Mouse (Mus musculus): Measurements from ENCODE around the gene Nr1i2.
"Not testable (repeated sequence)": the region's sequence is repeated elsewhere in the genome, so short reads cannot be mapped to it uniquely, and the experiment has no call there.

The Nr1i2 gene

DNA sequence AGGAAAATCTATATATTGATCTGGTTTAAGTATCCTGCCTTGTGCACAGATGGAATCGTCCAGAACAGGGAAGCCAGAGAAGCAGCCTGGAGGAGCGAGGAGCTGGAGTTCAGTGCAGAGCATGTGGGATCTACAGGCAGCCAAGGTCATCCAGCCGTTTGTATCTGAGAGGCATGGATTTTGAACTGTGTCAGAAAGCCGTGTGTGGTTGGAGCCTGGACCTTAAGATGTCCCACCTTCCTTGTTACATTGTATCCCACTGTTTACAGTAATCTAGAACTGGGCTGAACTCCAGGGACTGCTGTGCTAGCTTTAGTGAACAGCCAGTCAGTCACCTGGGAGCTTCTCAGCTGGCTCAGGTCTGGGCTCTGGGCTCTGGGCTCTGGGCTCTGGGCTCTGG lies 8.1 kb downstream of the Nr1i2 start:
- DNase-seq: no peak

DNA sequence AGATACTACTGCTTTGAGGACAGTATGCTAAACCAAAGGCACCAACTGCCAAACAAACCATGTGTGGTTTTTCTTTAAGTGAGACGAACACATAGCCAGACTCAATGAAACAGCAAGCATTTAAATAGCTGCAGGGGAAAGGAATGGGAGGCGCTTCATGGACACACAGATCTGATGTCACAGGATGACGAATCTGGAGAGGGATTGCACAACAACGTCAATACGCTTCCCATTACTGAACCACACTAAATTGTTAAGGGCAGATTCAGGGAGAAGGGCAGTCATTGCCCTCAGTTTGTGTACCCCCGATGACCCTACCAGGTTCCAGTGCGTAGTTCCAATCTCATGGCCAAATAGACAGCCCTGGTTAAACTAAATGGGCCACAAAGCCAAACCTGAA lies 8.8 kb downstream of the Nr1i2 start:
- DNase-seq: no peak

GRCm38 (mm10) chr16:38283300-38283699 lies 11.3 kb downstream of the Nr1i2 start:
- no peak for DNase-seq

DNA sequence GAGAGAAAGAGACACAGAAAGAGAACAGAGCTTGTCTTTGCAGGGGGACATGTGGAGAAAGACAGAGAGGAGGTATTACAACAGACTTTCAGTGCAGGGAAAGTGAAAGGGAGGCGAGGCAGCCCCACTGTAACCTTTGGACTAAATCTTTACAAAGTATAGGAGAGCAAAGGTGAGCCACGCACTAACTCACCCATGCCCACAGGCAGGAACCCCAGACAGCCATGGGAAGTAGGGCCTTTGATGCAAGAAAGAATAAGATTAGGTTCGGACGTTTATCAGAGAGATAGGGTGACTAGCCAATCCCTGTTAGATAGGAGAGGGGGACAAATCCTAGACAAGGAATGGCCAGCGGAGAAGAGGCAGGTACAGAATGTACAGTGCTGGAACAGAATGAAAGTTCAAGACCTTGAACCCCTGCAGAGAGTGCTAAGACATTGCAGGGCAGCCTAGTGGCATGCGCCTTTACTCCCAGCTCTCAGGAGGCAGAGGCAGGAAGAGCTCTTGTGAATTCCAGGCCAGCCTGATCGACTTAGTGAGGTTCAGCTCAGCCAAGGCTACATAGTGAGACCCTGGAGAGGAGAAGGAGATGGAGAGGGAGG lies 12.0 kb downstream of the Nr1i2 start:
- no peak for DNase-seq

DNA sequence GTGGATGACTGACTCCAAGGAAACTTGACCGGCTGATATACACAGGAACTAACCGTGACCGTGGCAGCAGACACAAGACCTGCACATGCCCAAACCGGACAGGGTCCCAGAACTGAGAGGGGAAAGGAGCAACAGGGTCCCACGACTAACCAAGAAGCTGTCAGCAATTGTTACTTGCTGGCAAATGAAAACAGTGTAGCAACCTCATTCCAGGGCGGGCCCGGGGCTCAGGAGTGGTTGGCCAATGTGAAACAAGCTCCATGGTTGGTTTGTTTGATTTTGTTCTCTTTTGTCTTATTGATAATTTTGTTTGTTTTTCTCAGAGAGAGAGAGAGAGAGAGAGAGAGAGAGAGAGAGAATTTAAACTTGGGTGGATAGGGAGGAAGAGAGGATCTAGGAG lies 13.7 kb downstream of the Nr1i2 start:
- DNase-seq: no peak

DNA sequence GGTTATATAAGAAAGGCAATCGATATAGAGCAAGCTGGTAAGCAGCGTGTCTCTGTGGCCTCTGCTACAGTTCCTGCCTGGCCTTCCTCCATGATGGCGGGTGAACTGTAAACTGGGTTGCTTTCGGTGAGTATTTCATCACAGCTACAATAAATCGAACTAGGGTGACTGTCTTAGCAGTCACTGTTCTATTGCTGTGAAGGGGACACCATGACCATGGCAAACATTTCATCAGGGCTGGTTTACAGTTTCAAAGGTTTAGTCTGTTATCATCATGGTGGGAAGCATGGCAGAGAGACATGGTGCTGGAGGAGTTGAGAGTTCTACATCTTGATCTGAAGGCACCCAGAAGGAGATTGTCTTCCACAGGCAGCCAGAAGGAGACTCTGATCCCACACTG lies 14.8 kb downstream of the Nr1i2 start:
- DNase-seq: no peak

DNA sequence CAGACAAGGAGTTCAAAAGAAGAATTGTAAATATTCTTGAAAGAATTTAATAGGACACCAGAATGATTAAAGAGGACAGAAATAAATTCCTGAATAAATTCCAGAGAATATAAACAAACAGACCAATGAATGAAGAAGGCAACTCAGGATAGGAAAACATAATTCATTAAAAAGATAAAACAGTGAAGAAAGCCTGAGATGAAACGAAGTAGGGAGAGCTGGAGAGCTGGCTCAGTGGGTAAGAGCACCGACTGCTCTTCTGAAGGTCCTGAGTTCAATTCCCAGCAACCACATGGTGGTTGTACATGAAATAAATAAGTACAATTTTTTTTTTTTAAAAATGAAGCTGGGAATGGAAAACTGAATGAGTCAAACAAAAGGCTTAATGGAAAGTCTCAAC lies 19.9 kb downstream of the Nr1i2 start:
- no peak for DNase-seq

- DNase-seq: no peak
Measured at GRCm38 (mm10) chr16:38272483-38272882, 22.1 kb downstream of the Nr1i2 start.

DNA sequence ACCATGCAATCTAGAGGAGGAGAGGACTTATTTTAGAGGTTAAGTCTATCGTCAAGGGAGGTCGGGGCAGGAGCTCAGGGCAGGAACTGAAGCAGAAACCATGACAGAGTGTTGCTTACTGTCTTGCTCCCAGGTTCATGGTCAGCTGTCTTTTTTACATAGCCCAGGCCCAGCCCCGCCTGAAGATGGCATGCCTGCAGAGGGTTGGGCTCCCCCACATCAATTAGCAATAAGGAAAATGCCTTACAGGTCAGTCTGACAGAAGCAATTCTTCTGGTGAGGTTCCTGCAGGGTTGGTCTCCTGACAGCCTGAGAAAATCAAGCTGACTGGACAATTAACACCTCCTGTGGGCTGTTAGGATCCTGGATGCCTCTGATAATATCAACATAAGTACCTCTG lies 23.0 kb downstream of the Nr1i2 start:
- DNase-seq: no peak

DNA sequence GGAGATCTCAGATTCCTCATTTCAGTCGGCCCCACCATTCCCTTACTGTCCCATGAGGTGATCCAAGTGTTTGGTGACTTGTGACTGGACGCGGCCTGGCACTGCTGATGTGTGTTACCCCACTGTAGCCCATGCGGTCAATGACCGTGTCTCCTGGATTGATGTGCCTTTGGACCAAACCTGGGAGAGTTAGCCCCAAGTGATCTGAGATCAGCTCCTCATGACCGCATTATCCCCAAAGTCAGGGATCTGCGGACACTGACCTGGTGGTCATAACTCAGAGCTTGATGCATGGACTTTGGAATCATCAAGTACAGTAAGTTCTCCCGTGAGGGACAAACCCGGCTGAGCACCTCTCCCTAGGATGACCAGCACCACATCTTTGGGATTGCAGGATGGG lies 38.7 kb downstream of the Nr1i2 start:
- DNase-seq: no peak

DNA sequence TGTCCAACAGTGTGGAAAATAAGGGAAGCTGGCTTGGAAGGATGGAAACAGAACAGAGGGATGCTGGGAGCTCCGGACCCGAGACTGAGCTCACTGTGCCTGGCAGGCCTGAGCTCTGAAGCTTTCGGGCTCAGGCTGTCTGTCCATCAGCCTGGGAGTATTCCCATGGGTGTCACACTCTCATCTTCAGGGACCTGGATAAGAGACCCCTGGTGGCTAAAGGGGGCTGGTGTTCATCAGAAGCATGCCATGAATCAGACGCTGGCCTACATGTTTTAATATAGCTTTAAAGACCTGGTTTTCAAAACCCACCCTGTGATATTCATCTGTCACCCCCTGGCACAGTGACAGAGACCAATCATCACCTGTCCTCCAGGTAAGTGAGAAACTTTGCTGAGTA lies 39.5 kb downstream of the Nr1i2 start:
- DNase-seq: no peak

GRCm38 (mm10) chr16:38254001-38254400 lies 40.6 kb downstream of the Nr1i2 start:
- no peak for DNase-seq

DNA sequence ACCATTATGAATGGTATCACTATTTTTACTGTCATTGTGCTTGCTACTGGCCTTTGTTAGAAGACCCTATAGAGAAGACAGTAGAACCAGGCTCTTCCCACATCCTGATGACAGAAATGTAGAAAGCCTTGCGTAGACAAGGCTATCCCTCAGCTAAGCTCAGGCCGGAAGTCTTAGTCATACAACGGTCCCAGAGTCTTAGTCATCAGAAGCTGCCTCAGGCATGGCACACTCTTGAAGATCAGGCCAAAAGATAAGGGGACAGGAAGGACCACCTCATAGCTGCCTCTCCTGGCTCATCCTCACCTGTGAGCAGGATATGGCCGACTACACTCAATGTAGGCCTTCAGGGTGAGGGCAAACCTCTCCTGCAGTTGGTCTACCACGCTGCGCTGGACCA lies 44.2 kb downstream of the Nr1i2 start:
- DNase-seq: no peak

- no peak for DNase-seq
Measured at GRCm38 (mm10) chr16:38248331-38248961, 46.2 kb downstream of the Nr1i2 start.

- no peak for DNase-seq
Measured at GRCm38 (mm10) chr16:38245849-38246585, 48.6 kb downstream of the Nr1i2 start.

- DNase-seq: no peak
Measured at GRCm38 (mm10) chr16:38245379-38245778, 49.2 kb downstream of the Nr1i2 start.

- no peak for DNase-seq
Measured at GRCm38 (mm10) chr16:38244111-38244510, 50.5 kb downstream of the Nr1i2 start.

GRCm38 (mm10) chr16:38240167-38240566 lies 54.5 kb downstream of the Nr1i2 start:
- DNase-seq: no peak

DNA sequence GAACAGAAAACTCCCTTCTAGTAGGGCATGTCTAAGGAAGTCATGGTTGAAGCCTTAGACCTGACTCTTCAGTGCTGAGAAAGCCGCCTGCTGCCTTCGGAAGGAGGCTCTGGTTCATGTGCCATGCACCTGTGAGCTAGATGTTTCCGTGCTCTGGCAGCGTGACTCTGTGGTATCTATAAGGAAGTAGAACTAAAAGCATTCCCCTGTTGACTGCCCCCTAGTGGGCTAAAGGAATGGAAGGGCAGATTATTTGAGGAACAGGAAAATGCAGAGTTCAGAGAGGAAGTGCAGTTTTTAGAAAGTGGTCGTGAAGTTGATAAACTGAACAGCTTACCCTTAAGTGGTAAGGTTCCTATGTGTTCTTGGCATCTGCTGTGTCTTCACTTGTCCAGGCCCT lies 54.9 kb downstream of the Nr1i2 start:
- DNase-seq: no peak

- DNase-seq: no peak
Measured at GRCm38 (mm10) chr16:38236936-38237585, 57.6 kb downstream of the Nr1i2 start.

DNA sequence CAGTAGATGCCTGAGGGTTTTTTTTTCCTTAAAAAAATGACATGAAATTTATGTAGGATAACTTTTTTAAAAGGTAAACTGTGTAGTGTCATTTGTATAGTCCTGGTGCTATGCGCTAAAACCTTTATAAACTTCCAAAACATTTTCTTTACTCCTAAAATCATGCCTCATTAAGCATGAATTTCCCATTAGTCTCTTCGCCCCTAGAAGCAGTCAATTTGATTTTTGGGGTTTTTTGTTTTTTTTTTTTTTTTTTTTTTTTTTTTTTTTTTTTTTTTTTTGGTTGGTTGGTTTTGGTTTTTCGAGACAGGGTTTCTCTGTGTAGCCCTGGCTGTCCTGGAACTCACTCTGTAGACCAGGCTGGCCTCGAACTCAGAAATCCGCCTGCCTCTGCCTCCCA lies 72.1 kb downstream of the Nr1i2 start:
- not testable (repeated sequence) for DNase-seq

- no peak for DNase-seq
Measured at GRCm38 (mm10) chr16:38205272-38205671, 89.4 kb downstream of the Nr1i2 start.
